Mouse (Mus musculus) lung, postnatal 4 days (tissue): ENCODE measurements at regions not wholly inside any gene's neighbourhood (a gene's known extent, or its start where the extent isn't known, plus 50 kb on each side); places are given as distances from the start of the nearest gene placed in this dataset.

Source experiments
- DNase-seq, 2 experiments: peaks; one replicate each; pipeline ENCODE4 v3.0.0; 2021

- DNase-seq: peak in 1 of 2 experiments; percentile 8
Observed at GRCm38 (mm10) chr14:39532689-39533088, 59.8 kb upstream of the Nrg3 start.
